Mouse (Mus musculus) neural tube, embryonic 12.5 days (tissue): ENCODE data around the gene Rfc5. TPM values are rescaled to one million over a fixed set of nuclear protein-coding genes. Genes with fewer than 3 reads are reported as not detected.

Experiments used
- ATAC-seq: fragments of 200-750 bp; cut with Nextera tagmentation; 2 replicates; pipeline ENCODE4 v1.8.0; 2017; ENCODE audit warnings: low read depth, mild to moderate bottlenecking, moderate TSS enrichment, moderate library complexity; ENCODE audit not compliant: low FRiP score
- H3K27ac ChIP-seq: fragments of 300-500 bp; sonication (generic); 2 replicates; pipeline ENCODE4 v1.5.1; 2016
- H3K27me3 ChIP-seq: fragments of 300-500 bp; sonication (generic); replicated peaks from 2 replicates; pipeline ENCODE4 v1.6.1; 2016; ENCODE audit warnings: mild to moderate bottlenecking
- H3K36me3 ChIP-seq: fragments of 300-500 bp; sonication (generic); 2 replicates; pipeline ENCODE4 v1.6.1; 2016; ENCODE audit warnings: mild to moderate bottlenecking
- H3K4me1 ChIP-seq: fragments of 300-500 bp; sonication (generic); 2 replicates; pipeline ENCODE4 v1.6.1; 2016
- H3K4me2 ChIP-seq: fragments of 300-500 bp; sonication (generic); replicated peaks from 2 replicates; pipeline ENCODE4 v1.6.1; 2016; ENCODE audit warnings: mild to moderate bottlenecking
- H3K4me3 ChIP-seq: fragments of 300-500 bp; sonication (generic); 2 replicates; pipeline ENCODE4 v1.5.1; 2016
- H3K9ac ChIP-seq: fragments of 300-500 bp; sonication (generic); 2 replicates; pipeline ENCODE4 v1.6.1; 2016; ENCODE audit warnings: mild to moderate bottlenecking
- H3K9me3 ChIP-seq: fragments of 300-500 bp; sonication (generic); 2 replicates; pipeline ENCODE4 v1.6.1; 2016; ENCODE audit warnings: mild to moderate bottlenecking
- whole genome bisulfite sequencing: fragments of 180-500 bp; shearing (Covaris S2); methylation state at CpG from one replicate; pipeline ENCODE4 v1.1.7; 2016; 5-methylcytosine and 5-hydroxymethylcytosine counted together
- polyA plus RNA-seq: library from polyadenylated mRNA; unstranded; fragments of >200 nt; fragmentation: Nextera tagmentation; extraction: Ambion mirVana; gene quantifications from 2 replicates; pipeline ENCODE4 v1.2.1, GENCODE M21; 2016

Gene Rfc5
- polyA plus RNA-seq, 1 experiment from 2014 or later = 52.1 TPM

DNA sequence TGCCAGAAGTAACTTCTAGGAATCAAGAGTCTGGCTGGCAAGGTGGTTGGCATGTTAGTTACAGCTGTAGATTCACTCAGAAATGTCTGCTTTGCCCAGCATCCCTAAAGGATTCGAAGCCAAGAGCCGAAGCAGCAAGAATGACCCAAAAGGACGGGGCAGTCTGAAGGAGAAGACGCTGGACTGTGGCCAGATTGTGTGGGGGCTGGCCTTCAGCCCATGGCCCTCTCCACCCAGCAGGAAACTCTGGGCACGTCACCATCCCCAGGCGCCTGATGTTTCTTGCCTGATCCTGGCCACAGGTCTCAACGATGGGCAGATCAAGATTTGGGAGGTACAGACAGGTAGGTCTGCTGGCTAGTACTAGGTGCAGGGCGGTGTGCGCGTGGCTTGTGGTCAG lies 18.3 kb downstream of the Rfc5 start:
- Histone ChIP-seq H3K4me3 (no peak overlapping the region), H3K9ac (no peak overlapping the region), H3K36me3 (peaks cover 79% of the 10 kb centered on the region), H3K4me1 (0 out of 2 replicates have a peak, but pooled peaks cover 4% of the 10 kb centered on the region), H3K4me2 (no peak overlapping the region), H3K9me3 (no peaks in the 10 kb centered on the region), H3K27ac (no peak overlapping the region), H3K27me3 (no peaks in the 10 kb centered on the region)
- 92% methylated on average over 10 of the region's 10 CpGs for WGBS
- ATAC-seq = no peak

DNA sequence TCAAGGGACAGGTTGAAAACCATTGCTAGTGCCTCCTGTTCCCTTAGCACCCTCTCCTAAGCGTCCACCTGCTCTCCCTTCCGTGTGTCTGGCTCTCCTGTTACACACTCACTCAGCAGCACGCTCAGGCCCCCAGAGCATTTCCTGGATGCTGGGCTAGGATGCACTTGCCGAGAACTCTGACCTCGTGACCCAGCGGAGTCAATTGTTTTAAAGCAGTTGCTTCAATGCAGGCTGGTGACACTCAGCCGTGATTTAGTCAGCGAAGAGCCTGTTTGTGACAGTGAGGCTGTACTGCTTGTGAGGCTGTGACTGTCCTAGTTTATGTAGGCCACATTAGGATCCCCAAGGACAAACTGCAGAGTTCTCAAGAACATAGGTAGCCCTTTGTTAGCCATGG lies 21.6 kb downstream of the Rfc5 start:
- no peak overlapping the region for H3K4me2 ChIP-seq
- H3K9me3 ChIP-seq = no peaks in the 10 kb centered on the region
- peaks cover 70% of the 10 kb centered on the region for H3K36me3 ChIP-seq
- H3K27ac ChIP-seq = no peak overlapping the region
- H3K27me3 ChIP-seq = no peaks in the 10 kb centered on the region
- WGBS = 24% methylated on average over 8 of the region's 8 CpGs
- H3K4me1 ChIP-seq = 0 out of 2 replicates have a peak, but pooled peaks cover 4% of the 10 kb centered on the region
- H3K4me3 ChIP-seq = no peak overlapping the region
- no peak overlapping the region for H3K9ac ChIP-seq
- no peak for ATAC-seq

DNA sequence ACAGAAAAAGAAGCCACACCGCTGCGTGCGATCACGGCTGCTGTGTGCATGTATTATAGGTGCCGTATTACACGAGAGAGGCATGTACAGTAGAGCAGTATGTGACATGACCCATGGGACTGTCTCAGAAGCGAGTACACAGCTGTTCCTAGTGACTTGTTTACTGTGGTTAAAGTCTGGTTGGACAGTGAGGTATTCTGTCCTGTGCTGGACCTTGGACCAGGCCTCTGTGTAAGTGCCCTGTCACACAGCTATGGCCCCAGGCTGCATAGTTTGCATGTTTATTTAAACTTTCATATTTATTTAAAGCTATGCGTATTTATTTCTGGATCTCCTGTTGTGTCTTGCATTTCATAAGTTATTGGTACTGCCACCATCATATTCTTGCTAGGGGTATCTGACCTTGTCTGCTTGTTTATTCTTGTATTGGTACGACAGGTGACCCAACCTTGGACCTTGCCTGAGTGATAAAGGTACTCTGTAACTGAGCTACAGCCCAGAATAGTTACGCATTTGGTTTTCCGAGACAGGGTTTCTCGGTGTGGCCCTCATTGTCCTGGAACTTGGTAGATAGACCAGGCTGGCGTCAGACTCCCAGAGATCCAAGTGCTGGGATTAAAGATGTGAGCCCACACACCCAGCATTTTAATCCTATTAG lies 22.8 kb downstream of the Rfc5 start:
- no peak for ATAC-seq
- 91% methylated on average over 13 of the region's 13 CpGs for WGBS
- no peaks in the 10 kb centered on the region for H3K9me3 ChIP-seq

DNA sequence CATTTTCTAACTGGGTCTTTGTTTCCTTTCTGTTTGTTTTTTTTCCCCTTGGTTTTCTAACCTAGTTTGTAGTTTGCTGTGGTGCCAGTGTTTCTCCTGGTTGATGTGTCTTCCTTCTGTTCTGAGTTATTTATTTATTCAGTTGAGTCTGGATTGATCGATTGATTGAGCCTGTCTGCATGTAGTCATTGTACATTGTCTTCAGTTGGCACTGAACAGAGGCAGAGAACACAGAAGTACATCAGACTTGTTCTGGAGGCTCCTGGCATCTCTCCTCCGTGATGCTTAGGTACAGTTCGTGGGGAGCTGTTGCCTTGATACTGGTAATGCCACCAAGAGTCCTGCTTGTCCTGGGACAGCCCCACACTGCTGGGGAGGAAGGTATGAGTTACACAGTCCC lies 24.0 kb downstream of the Rfc5 start:
- ATAC-seq = no peak

More for the DNA sequence above, 22.8 kb downstream of the Rfc5 start:
- H3K27me3 ChIP-seq = no peaks in the 10 kb centered on the region
- H3K36me3 ChIP-seq = peaks cover 58% of the 10 kb centered on the region
- H3K27ac ChIP-seq = no peak overlapping the region
- peaks cover 6% of the 10 kb centered on the region for H3K4me1 ChIP-seq
- H3K4me2 ChIP-seq = no peak overlapping the region
- no peak overlapping the region for H3K4me3 ChIP-seq
- no peak overlapping the region for H3K9ac ChIP-seq

DNA sequence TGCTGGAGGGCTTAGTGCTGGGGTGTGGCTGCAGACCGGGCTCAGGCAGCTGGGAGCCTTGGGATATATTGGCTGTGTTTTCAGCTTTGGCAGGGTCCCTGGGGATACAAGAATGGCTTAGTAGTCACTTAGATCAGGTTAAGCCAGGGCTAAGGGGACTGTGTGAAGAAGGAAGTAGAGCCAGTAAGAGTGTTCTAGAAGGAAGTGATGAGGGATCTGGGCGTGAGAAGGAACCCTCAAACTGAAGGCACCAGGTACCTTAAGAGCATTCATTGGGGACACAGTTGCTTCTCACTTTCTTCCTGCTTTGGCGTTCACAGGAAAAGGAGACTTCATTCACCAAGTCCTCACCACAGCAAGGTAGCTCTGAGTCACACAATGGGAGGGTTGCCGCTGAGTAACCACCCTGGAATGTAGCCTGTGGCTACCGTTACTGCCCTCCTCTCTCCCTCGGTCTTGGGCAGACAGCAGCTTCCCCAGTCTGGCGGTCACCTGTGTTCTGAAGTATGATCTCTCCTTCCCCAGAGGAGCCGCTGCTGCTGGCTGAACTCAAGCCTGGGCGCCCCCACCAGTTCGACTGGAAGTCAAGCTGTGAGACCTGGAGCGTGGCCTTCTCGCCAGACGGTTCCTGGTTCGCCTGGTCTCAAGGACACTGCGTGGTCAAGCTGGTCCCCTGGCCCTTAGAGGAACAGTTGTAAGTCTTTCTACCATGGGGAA lies 25.6 kb downstream of the Rfc5 start:
- H3K9ac ChIP-seq = no peak overlapping the region
- H3K36me3 ChIP-seq = peaks cover 32% of the 10 kb centered on the region
- no peaks in the 10 kb centered on the region for H3K9me3 ChIP-seq
- ATAC-seq = no peak
- no peak overlapping the region for H3K27ac ChIP-seq
- WGBS = 66% methylated on average over 15 of the region's 15 CpGs
- H3K4me1 ChIP-seq = peaks cover 26% of the 10 kb centered on the region
- no peak overlapping the region for H3K4me2 ChIP-seq
- H3K27me3 ChIP-seq = no peaks in the 10 kb centered on the region
- no peak overlapping the region for H3K4me3 ChIP-seq

More for the DNA sequence above, 24.0 kb downstream of the Rfc5 start:
- Histone ChIP-seq H3K4me2 (no peak overlapping the region), H3K27me3 (no peaks in the 10 kb centered on the region), H3K27ac (no peak overlapping the region), H3K9me3 (no peaks in the 10 kb centered on the region), H3K36me3 (peaks cover 46% of the 10 kb centered on the region), H3K9ac (no peak overlapping the region), H3K4me1 (peaks cover 19% of the 10 kb centered on the region), H3K4me3 (no peak overlapping the region)
- 88% methylated on average over 3 of the region's 3 CpGs for whole genome bisulfite sequencing

DNA sequence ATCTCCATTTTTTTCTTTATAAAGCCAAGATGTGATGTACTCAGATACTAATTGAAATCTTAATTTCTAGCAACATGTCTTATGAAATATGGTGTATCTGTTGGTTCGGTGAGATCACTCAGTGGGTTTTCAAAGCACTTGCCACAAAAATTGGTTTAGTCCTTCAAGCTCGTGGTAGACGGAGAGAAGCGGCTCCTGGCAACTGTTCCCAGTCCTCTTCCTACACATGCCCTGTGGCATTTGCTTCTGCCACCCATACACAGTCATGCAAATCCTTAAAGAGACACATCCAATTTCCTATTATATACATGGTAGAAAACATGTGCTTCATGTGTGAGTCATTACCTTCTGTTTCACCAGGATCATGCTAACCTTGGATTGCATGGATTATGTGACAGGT lies 27.3 kb downstream of the Rfc5 start:
- WGBS = 91% methylated on average over 4 of the region's 4 CpGs
- Histone ChIP-seq H3K9ac (no peak overlapping the region), H3K9me3 (no peaks in the 10 kb centered on the region), H3K27ac (no peak overlapping the region), H3K4me1 (peaks cover 27% of the 10 kb centered on the region), H3K4me3 (no peak overlapping the region), H3K36me3 (peaks cover 32% of the 10 kb centered on the region), H3K27me3 (no peaks in the 10 kb centered on the region), H3K4me2 (no peak overlapping the region)
- no peak for ATAC-seq

DNA sequence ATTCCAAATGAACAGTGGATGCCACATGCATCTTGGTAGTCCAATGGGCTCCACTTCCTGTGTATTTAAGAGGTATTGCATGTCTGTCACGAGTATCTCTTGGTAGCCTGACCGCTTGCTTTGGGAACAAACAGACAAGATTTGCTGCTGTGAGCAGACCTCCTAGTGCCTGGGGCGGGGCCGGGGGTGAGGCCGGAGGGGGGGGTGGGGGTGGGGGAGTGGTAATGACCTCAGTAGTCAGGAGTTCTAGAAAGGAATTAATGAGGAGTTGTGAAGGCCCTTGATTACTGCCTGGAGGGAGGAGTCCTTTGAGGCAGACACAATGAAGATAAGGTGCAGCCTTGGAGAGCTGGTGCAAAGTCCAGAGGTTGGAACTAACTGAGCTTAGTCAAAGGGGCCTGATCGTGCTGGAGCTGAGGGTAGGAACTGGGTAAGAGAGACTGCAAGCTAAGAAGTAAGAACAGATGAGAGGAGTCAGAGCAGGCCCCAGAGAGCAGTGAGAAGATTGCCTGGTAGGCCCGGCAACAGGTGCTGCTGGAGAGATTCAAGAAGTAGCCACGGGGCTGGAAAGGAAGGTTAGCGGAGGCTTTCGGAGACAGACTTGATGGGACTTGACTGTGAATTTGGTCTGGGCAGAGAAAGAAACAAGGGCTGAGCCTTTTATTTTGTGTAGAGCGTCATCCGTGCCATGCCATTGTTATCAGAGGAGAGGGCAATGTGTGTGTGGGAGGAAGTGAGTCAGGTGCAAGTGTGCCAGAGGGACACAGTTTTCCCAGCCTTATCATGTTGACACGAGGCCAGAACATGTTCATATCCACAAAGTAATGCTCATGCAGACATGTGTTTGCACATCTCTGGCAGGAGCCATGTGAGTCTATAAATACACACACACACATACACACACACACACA lies 28.0 kb downstream of the Rfc5 start:
- Histone ChIP-seq H3K9ac (no peak overlapping the region), H3K36me3 (peaks cover 27% of the 10 kb centered on the region), H3K4me2 (peak overlapping the region; percentile 9; the same call in 1 of the 2 replicates), H3K4me1 (peaks cover 34% of the 10 kb centered on the region), H3K9me3 (no peaks in the 10 kb centered on the region), H3K27ac (no peak overlapping the region), H3K27me3 (no peaks in the 10 kb centered on the region), H3K4me3 (no peak overlapping the region)
- 40% methylated on average over 13 of the region's 13 CpGs for WGBS
- ATAC-seq = no peak

DNA sequence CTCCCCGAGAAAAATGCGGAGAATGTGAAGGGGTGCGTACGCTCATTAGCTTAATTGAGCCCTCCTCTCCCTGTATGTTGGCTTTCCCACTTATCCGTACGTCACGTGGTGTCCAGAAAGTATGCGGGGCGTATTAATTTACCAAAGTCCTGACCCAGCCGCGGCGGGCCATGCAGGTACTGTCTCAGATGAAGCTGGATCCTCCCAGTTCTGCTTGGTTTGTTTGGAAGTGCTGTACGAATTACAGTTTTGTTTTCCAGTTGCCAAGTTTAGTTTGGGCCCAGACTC lies 28.7 kb downstream of the Rfc5 start:
- Histone ChIP-seq H3K4me1 (peaks cover 34% of the 10 kb centered on the region), H3K9ac (no peak overlapping the region), H3K9me3 (no peaks in the 10 kb centered on the region), H3K36me3 (peaks cover 20% of the 10 kb centered on the region), H3K4me2 (0 out of 2 replicates have a peak overlapping the region, but pooled peaks have one; percentile 9), H3K27ac (no peak overlapping the region), H3K27me3 (no peaks in the 10 kb centered on the region), H3K4me3 (no peak overlapping the region)
- ATAC-seq = no peak
- WGBS = 61% methylated on average over 13 of the region's 13 CpGs

DNA sequence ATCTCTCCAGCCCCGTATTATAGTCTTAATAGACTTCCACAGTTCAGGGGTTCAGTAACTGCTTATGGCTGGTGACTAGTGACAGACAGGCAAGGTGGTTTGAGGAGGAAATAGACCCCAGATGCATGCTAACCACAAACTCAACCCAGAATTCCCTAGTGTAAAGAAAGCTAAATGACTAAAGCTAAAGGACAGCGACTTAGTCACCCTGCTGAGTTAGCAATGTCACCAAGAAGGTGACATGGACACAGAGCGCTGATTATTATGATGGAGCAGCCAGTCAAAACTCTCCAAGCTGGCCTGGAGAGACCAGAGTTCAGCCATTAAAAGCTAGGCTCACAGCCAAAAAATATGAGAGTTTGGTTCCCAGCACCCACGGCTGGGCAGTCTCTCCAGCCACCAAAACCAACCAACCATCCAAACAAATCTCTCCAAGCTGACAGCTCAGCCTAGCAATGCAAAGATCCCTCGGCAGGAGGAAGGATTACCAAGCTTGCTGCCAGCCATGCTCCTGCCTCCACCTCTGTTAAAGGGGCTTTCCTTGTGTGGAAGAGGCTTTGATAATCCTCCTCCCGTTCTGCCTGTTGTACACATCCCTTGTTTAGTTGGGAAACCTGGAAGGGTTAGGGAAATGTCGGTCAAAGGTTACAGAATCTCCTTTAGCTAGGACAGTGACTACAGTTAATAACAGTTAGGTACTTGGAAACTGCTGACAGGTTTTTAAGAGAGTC lies 29.2 kb downstream of the Rfc5 start:
- no peak overlapping the region for H3K4me3 ChIP-seq
- H3K27me3 ChIP-seq = no peaks in the 10 kb centered on the region
- H3K27ac ChIP-seq = no peak overlapping the region
- H3K4me2 ChIP-seq = no peak overlapping the region
- 46% methylated on average over 7 of the region's 7 CpGs for WGBS
- peaks cover 15% of the 10 kb centered on the region for H3K36me3 ChIP-seq
- ATAC-seq = no peak
- H3K9me3 ChIP-seq = no peaks in the 10 kb centered on the region
- H3K9ac ChIP-seq = no peak overlapping the region
- peaks cover 34% of the 10 kb centered on the region for H3K4me1 ChIP-seq

DNA sequence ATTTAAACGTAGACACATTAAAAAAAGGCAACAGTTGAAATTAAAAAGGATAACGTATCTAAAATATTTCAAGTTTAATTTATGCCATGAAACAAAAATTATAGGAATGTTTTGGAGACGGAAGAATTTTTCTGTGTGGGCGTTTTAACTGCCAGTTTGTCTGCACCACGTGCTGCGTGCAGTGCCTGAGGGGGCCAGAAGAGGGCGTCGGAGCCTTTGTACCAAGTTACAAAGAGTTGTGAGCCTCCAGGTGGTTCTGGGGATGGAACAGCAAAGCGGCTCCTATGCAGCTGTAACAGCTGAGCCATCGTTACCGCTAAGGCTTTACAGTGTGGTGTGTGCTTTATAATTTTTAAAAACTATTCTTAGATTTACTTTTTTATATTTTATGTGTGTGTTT lies 30.1 kb downstream of the Rfc5 start:
- H3K4me2 ChIP-seq = peak overlapping the region; percentile 89
- peaks cover 34% of the 10 kb centered on the region for H3K4me1 ChIP-seq
- no peaks in the 10 kb centered on the region for H3K27me3 ChIP-seq
- H3K9me3 ChIP-seq = no peaks in the 10 kb centered on the region
- WGBS = 42% methylated on average over 11 of the region's 11 CpGs
- no peak for ATAC-seq
- peaks cover 6% of the 10 kb centered on the region for H3K36me3 ChIP-seq
- H3K9ac ChIP-seq = no peak overlapping the region
- no peak overlapping the region for H3K4me3 ChIP-seq
- no peak overlapping the region for H3K27ac ChIP-seq

DNA sequence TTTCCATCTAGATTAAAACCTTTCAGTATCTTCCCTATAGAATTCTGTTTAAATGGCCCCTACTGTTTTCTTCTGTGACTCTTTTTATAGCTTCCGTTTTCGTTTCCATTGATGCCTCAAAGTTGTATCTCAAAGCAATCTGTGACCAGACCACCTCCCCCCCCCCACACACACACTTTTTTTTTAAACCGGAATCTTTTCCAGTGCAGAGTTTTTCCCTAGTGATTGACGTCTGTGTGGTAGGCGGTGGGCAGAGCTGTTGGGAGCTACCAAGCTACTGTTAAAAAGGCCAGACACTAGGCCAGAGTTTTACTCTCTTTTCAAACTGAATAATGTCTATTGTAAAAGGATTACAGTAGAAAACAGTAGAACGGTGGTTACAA lies 30.6 kb downstream of the Rfc5 start:
- peaks cover 34% of the 10 kb centered on the region for H3K4me1 ChIP-seq
- ATAC-seq = no peak
- H3K4me3 ChIP-seq = peak overlapping the region; percentile 94
- 6% methylated on average over 6 of the region's 6 CpGs for WGBS
- H3K27me3 ChIP-seq = no peaks in the 10 kb centered on the region
- H3K4me2 ChIP-seq = peak overlapping the region; percentile 89
- H3K27ac ChIP-seq = peak overlapping the region; percentile 89; the same call in 1 of the 2 replicates
- H3K36me3 ChIP-seq = peaks cover 1% of the 10 kb centered on the region; the same call in 1 of the 2 replicates
- H3K9ac ChIP-seq = peak overlapping the region; percentile 94
- no peaks in the 10 kb centered on the region for H3K9me3 ChIP-seq
